26 mouse cellular contexts compared by ENCODE assay signal in the genomic region with DNA sequence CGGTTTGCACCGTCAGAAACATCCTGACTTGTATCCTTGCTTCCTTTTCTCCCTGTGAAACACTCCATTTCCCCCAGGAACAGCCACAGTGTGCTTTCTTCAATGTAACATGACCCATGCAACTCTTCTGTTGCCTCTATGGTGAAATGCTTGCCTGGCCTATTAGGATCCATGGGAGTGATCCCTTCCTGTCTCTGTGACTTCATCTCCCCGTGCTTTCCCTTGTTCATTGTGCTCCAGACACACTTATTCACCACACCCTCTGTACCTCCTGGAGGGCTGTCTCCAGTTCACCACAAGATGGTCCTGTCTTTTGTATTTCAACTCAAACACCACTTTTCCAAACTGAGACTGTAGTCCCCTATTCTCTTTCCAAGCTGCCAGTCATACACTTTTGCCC. TPM values are rescaled to one million over a fixed set of nuclear protein-coding genes. Genes with fewer than 3 reads are reported as not detected.
DNase-seq lines count a peak whose midpoint lies in the region; ATAC-seq and TF ChIP-seq lines count a peak whose summit lies in the region.
"Had no signal": no experiment of that assay in that cellular context is flagged by ENCODE, and none has a peak within 500 bp of the region (broad histone marks: within the 10 kb centered on the region; RNA-seq: fewer than 3 reads in every experiment).

No protein-coding gene starts in this region.

- no peaks in the 10 kb centered on the region for H3K27me3 ChIP-seq in heart, adult 2 months (ENCODE audit: control insufficient read depth, insufficient read depth, low read length)
- no peaks in the 10 kb centered on the region for H3K27me3 ChIP-seq in lung, postnatal 0 days (replicated peaks; ENCODE audit: insufficient read depth, low read length)
- H3K27me3 ChIP-seq: embryonic facial prominence, embryonic 13.5 days; heart, embryonic 15.5 days; hindbrain, embryonic 13.5 days; kidney, embryonic 15.5 days had no signal

- WGBS in heart, adult 2 months, result 47% methylated on average over 3 of the region's 3 CpGs
- 61% methylated on average over 3 of the region's 3 CpGs for WGBS in lung, postnatal 0 days

- no peak overlapping the region for H3K4me3 ChIP-seq in heart, adult 2 months
- no peak overlapping the region for H3K4me3 ChIP-seq in lung, postnatal 0 days (ENCODE audit: low read depth, low read length)
- no peak overlapping the region for H3K4me3 ChIP-seq in brown adipose tissue, adult 24 weeks (ENCODE audit: insufficient read depth, low read depth, low read length)
- H3K4me3 ChIP-seq: embryonic facial prominence, embryonic 13.5 days; erythroblast, embryonic 14.5 days; heart, embryonic 10.5 days; heart, embryonic 15.5 days; hindbrain, embryonic 13.5 days; kidney, embryonic 15.5 days; left cerebral cortex, adult 2 months; liver, embryonic 12.5 days; midbrain, embryonic 12.5 days had no signal

- no peak overlapping the region for H3K4me2 ChIP-seq in lung, postnatal 0 days (replicated peaks; ENCODE audit: low read depth, low read length)
- H3K4me2 ChIP-seq: embryonic facial prominence, embryonic 13.5 days; heart, embryonic 15.5 days; hindbrain, embryonic 13.5 days; kidney, embryonic 15.5 days; liver, embryonic 12.5 days; midbrain, embryonic 12.5 days had no signal

- peak overlapping the region; percentile 92 for H3K27ac ChIP-seq in heart, adult 2 months
- H3K27ac ChIP-seq in lung, postnatal 0 days (ENCODE audit: low read length), result peak overlapping the region; percentile 22; the same call in 1 of the 2 replicates
- peak overlapping the region; percentile 62 for H3K27ac ChIP-seq in brown adipose tissue, adult 24 weeks (replicated peaks; ENCODE audit: low read depth, low read length)
- H3K27ac ChIP-seq: embryonic facial prominence, embryonic 13.5 days; left cerebral cortex, adult 2 months; liver, embryonic 12.5 days had no signal

- peaks cover 19% of the 10 kb centered on the region for H3K4me1 ChIP-seq in heart, adult 2 months (ENCODE audit: control insufficient read depth, insufficient read depth, low read length)
- no peaks in the 10 kb centered on the region; the same call in 1 of the 2 replicates for H3K4me1 ChIP-seq in lung, postnatal 0 days (ENCODE audit: insufficient read depth, low read depth, low read length)
- peaks cover 26% of the 10 kb centered on the region for H3K4me1 ChIP-seq in brown adipose tissue, adult 24 weeks (ENCODE audit: control insufficient read depth, insufficient read depth, insufficient read length, low read length)

- no peak for TF ChIP-seq POLR2A in heart, adult 2 months (IDR thresholded peaks at IDR 0.05; ENCODE audit: insufficient read depth, low read depth, low read length)

- TF ChIP-seq EP300 in heart, adult 2 months (IDR thresholded peaks at IDR 0.05; ENCODE audit: insufficient read depth, low read depth, low read length), result no peak
- no peak for TF ChIP-seq EP300 in lung, postnatal 0 days (IDR thresholded peaks at IDR 0.05)

- intact Hi-C loops in heart, adult 2 months (cut with DNase I), result loop anchor here (2.0 kb wide), 1 partner anchor 23 kb away; no protein-coding TSS in a partner anchor

- H3K36me3 ChIP-seq in heart, adult 2 months (ENCODE audit: control insufficient read depth, insufficient read depth, low read length), result peaks cover 8% of the 10 kb centered on the region
- no peaks in the 10 kb centered on the region for H3K36me3 ChIP-seq in lung, postnatal 0 days (ENCODE audit: insufficient read depth, low read length)
- H3K36me3 ChIP-seq: heart, embryonic 15.5 days; liver, embryonic 12.5 days; midbrain, embryonic 12.5 days had no signal

- no peaks in the 10 kb centered on the region for H3K9me3 ChIP-seq in lung, postnatal 0 days (ENCODE audit: low read length)
- H3K9me3 ChIP-seq: embryonic facial prominence, embryonic 13.5 days; heart, embryonic 10.5 days; heart, embryonic 15.5 days; hindbrain, embryonic 13.5 days; kidney, embryonic 15.5 days; liver, embryonic 12.5 days; midbrain, embryonic 12.5 days had no signal

- H3K9ac ChIP-seq in heart, adult 2 months (ENCODE audit: low read depth, low read length), result no peak overlapping the region
- H3K9ac ChIP-seq in lung, postnatal 0 days (replicated peaks; ENCODE audit: low read depth), result no peak overlapping the region
- H3K9ac ChIP-seq: embryonic facial prominence, embryonic 13.5 days; heart, embryonic 15.5 days; hindbrain, embryonic 13.5 days; kidney, embryonic 15.5 days; liver, embryonic 12.5 days; liver, postnatal 0 days; midbrain, embryonic 12.5 days had no signal

- no peaks in the 10 kb centered on the region for H3K79me2 ChIP-seq in heart, adult 2 months (replicated peaks; ENCODE audit: control insufficient read depth, insufficient read depth, low read length)

- DNase-seq in heart, adult 2 months, result no peak
- no peak for DNase-seq in heart, adult 9 months (ENCODE audit: low spot score in 2 of 2)
- peak; percentile 29 for DNase-seq in lung, postnatal 0 days (ENCODE audit: low spot score)
- no peak for DNase-seq in lung, postnatal 14 days
- DNase-seq in ES-CJ7 (ENCODE audit: low read depth, low spot score), result peak; percentile 82
- DNase-seq: adrenal gland, adult 8-10 months; cerebellum, adult 11 months; cerebellum, adult 9-11 months; heart, postnatal 4 days; kidney, adult 18-20 months; kidney, postnatal 25 days; liver, postnatal 0 days; thymus, postnatal 4 days had no signal

- TF ChIP-seq CTCF in heart, adult 2 months (IDR thresholded peaks at IDR 0.05), result no peak
- TF ChIP-seq CTCF in lung, postnatal 0 days (IDR thresholded peaks at IDR 0.05), result no peak

- ATAC-seq in lung, postnatal 0 days, result no peak
- no peak for ATAC-seq in monocyte, adult 5-6 weeks (replicated peaks; ENCODE audit: insufficient number of reproducible peaks, low FRiP score, low TSS enrichment, poor library complexity, severe bottlenecking)
- ATAC-seq: forebrain, embryonic 16.5 days; inflammation-experienced regulatory T-cells, adult 6 months; liver, embryonic 12.5 days; liver, postnatal 0 days had no signal

RNA-seq across cellular contexts. Expression of a gene that starts 20.7 kb away (rescaled TPM):
- 1,000 to 10,000 TPM; 1,540 to 1,554 TPM for total RNA-seq in heart, adult 2 months (2021)
- polyA plus RNA-seq in heart, adult 2 months (2012; rRNA removed), result 2,007 and 3,319 TPM in 2 replicates
- 956 and 1,427 TPM in 2 replicates for polyA plus RNA-seq in lung, postnatal 0 days (2015; fragmentation: Nextera tagmentation; extraction: Ambion mirVana)
- 688 and 2,704 TPM in 2 replicates for polyA plus RNA-seq in brown adipose tissue, adult 24 weeks (2012; ENCODE audit: insufficient read depth, insufficient read length, missing spikeins)
- 2,780 to 3,802 TPM (median 3,103 TPM) in 3 replicates for total RNA-seq in monocyte, adult 5-6 weeks (2017)

Comparison
In these comparisons a context has a peak if more than half of its experiments do, and no peak if none do; other contexts are left out.
1. DNase-seq: peak in lung, postnatal 0 days (single experiment) and ES-CJ7 (single experiment); none in heart, adult 2 months (0 of 2), heart, adult 9 months (0 of 2) and lung, postnatal 14 days (single experiment).
2. H3K27ac ChIP-seq: peak in every context shown above with its lines; median percentile 92 in heart, adult 2 months; 62 in brown adipose tissue, adult 24 weeks; 22 in lung, postnatal 0 days.